Mouse (Mus musculus) heart, embryonic 15.5 days (tissue): ENCODE measurements around the gene Exoc4. TPM values are rescaled to one million over a fixed set of nuclear protein-coding genes. Genes with fewer than 3 reads are reported as not detected.

Experiments
- ATAC-seq: fragments of 200-750 bp; cut with Nextera tagmentation; replicated peaks from 2 replicates; pipeline ENCODE4 v1.8.0; 2017; ENCODE audit warnings: low read depth, moderate TSS enrichment; ENCODE audit not compliant: insufficient number of reproducible peaks, insufficient read depth, low FRiP score
- H3K27ac ChIP-seq: fragments of 300-500 bp; sonication (generic); 2 replicates; pipeline ENCODE4 v1.5.1; 2015; ENCODE audit warnings: mild to moderate bottlenecking, inconsistent platforms
- H3K27me3 ChIP-seq: fragments of 300-500 bp; sonication (generic); 2 replicates; pipeline ENCODE4 v1.6.1; 2015; ENCODE audit warnings: inconsistent platforms
- H3K36me3 ChIP-seq: fragments of 300-500 bp; sonication (generic); 2 replicates; pipeline ENCODE4 v1.6.1; 2015; ENCODE audit warnings: mild to moderate bottlenecking, inconsistent platforms
- H3K4me1 ChIP-seq: fragments of 300-500 bp; sonication (generic); replicated peaks from 2 replicates; pipeline ENCODE4 v1.6.1; 2015; ENCODE audit warnings: inconsistent platforms
- H3K4me2 ChIP-seq: fragments of 300-500 bp; sonication (generic); 2 replicates; pipeline ENCODE4 v1.6.1; 2015; ENCODE audit warnings: inconsistent platforms, mild to moderate bottlenecking, moderate library complexity
- H3K4me3 ChIP-seq: fragments of 300-500 bp; sonication (generic); 2 replicates; pipeline ENCODE4 v1.5.1; 2015; ENCODE audit warnings: mild to moderate bottlenecking, inconsistent platforms
- H3K9ac ChIP-seq: fragments of 300-500 bp; sonication (generic); 2 replicates; pipeline ENCODE4 v1.6.1; 2015; ENCODE audit warnings: mild to moderate bottlenecking, inconsistent platforms
- H3K9me3 ChIP-seq: fragments of 300-500 bp; sonication (generic); replicated peaks from 2 replicates; pipeline ENCODE4 v1.6.1; 2016; ENCODE audit warnings: inconsistent platforms
- WGBS: fragments of 180-500 bp; shearing (Covaris S2); methylation state at CpG from one replicate; pipeline ENCODE4 v1.1.7; 2015; ENCODE audit warnings: mixed read lengths; 5-methylcytosine and 5-hydroxymethylcytosine counted together
- polyA plus RNA-seq: library from polyadenylated mRNA; unstranded; fragments of >200 nt; fragmentation: Nextera tagmentation; extraction: Ambion mirVana; gene quantifications from 2 replicates; pipeline ENCODE4 v1.2.1, GENCODE M21; 2015

Exoc4 gene
- polyA plus RNA-seq, 1 experiment from 2014 or later: 26.5 TPM

DNA sequence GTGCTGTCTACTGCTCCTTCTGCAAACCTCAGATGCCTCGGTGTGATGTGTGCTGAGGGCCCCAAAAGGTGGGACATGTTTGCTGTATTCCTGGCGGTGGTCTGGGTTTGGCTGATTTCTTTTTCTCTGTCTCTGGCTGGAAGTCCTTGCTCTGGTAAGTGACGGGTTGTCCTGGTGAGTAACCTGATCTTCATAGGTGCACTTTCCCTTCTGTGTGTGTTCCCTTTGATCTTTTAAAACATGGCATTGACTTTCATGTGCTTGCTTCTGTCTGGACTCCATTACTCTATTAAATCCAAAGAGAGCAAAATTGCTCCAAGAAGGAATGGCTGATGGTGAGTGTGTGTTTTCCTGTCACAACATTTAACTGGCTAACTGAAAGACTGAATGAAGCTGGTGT lies 12.7 kb downstream of the Exoc4 start:
- Histone ChIP-seq H3K36me3 (peaks cover 6% of the 10 kb centered on the region), H3K4me1 (peaks cover 18% of the 10 kb centered on the region), H3K4me3 (no peak overlapping the region), H3K27ac (no peak overlapping the region), H3K4me2 (no peak overlapping the region), H3K9ac (no peak overlapping the region), H3K27me3 (no peaks in the 10 kb centered on the region), H3K9me3 (no peaks in the 10 kb centered on the region)
- 85% methylated on average over 3 of the region's 3 CpGs for WGBS
- ATAC-seq: no peak

DNA sequence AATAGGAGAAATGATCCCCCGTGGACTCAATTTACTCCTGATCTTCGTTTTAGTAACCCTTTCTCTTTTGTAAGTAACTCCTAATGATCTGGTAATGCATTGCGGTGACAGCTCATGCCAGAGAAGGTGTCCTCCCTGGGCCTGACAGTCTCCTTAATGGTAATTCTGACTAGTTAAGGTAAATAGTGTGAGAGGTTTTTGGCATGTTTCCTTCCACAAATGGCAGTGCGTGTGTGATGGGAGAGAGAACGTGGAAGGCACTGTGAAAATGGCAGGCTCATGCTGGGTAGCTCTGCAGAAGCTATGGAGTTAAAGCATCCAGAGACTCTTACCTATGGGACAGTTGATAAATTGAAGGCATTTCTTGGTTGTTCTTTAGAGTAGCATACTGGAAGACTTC lies 15.1 kb downstream of the Exoc4 start:
- 49% methylated on average over 5 of the region's 5 CpGs for WGBS
- Histone ChIP-seq H3K4me2 (no peak overlapping the region), H3K4me1 (peaks cover 15% of the 10 kb centered on the region), H3K4me3 (no peak overlapping the region), H3K9me3 (no peaks in the 10 kb centered on the region), H3K27me3 (no peaks in the 10 kb centered on the region), H3K36me3 (peaks cover 12% of the 10 kb centered on the region), H3K27ac (no peak overlapping the region), H3K9ac (no peak overlapping the region)
- ATAC-seq: no peak

DNA sequence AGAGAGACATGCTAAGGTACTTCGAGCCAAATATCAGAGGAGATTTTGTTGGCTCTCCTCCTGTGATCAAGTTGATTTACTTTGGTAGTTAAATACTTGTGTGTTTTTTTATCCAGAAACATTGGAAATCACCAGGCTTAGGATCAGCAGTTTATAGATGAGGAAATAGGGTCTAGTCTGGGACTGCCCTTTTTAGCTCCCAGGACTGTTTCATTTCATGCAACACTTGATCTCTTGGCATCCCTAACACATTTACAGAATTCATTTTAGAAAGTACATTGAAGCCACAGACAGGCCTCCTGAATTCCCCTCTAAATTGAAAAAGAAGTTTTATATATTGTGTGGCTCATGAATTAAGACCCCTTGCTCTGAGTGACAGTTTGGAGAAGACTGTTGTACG lies 15.5 kb downstream of the Exoc4 start:
- Histone ChIP-seq H3K9ac (no peak overlapping the region), H3K27me3 (no peaks in the 10 kb centered on the region), H3K4me1 (peaks cover 15% of the 10 kb centered on the region), H3K9me3 (no peaks in the 10 kb centered on the region), H3K4me3 (no peak overlapping the region), H3K4me2 (no peak overlapping the region), H3K27ac (no peak overlapping the region), H3K36me3 (peaks cover 13% of the 10 kb centered on the region)
- no peak for ATAC-seq
- 74% methylated on average over 2 of the region's 2 CpGs for WGBS

DNA sequence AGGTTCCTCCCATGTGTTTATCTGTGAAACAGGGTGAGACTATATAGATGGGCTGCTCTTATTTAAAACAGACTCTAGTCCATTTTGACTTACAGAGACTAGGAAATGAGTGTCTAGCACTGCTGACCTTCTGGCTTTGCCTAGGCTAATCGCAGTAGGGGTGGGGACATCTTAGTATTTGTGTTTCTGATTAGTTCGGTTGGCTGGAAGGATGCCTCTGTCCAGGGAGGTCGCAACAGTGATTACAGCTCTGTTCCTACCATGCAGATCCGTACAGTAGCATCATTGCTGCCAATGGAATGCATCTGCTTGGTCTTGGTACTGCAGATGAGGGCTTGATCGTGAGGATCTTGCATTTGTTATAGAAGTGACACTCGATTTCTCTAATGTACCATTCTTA lies 18.7 kb downstream of the Exoc4 start:
- peaks cover 17% of the 10 kb centered on the region for H3K36me3 ChIP-seq
- H3K27ac ChIP-seq: no peak overlapping the region
- peaks cover 15% of the 10 kb centered on the region for H3K4me1 ChIP-seq
- H3K9ac ChIP-seq: no peak overlapping the region
- no peaks in the 10 kb centered on the region for H3K9me3 ChIP-seq
- H3K27me3 ChIP-seq: no peaks in the 10 kb centered on the region
- 69% methylated on average over 6 of the region's 6 CpGs for WGBS
- no peak overlapping the region for H3K4me2 ChIP-seq
- ATAC-seq: no peak
- H3K4me3 ChIP-seq: no peak overlapping the region

DNA sequence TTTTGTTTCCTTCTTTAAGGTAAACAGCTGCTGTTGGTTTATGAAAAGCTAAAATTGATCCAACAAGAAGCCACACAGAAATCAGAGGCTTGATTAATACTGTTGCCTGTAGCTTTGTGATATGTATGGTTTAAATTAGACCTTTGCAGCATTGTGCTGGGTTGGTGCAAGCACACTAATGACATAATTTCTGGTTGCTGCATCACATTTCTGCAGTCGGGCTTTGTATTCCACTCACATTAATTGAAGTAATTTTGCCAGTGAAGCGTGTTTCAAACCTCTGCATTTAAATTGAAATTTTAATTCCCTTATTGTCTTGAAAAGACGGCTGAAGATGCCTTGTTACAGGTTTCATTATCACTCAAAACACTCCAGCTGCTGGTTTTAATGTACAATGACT lies 34.6 kb downstream of the Exoc4 start:
- ATAC-seq: no peak
- WGBS: 83% methylated on average over 3 of the region's 3 CpGs
- Histone ChIP-seq H3K9me3 (no peaks in the 10 kb centered on the region), H3K9ac (no peak overlapping the region), H3K4me1 (no peaks in the 10 kb centered on the region), H3K27ac (no peak overlapping the region), H3K27me3 (no peaks in the 10 kb centered on the region), H3K4me2 (no peak overlapping the region), H3K4me3 (no peak overlapping the region), H3K36me3 (no peaks in the 10 kb centered on the region)

DNA sequence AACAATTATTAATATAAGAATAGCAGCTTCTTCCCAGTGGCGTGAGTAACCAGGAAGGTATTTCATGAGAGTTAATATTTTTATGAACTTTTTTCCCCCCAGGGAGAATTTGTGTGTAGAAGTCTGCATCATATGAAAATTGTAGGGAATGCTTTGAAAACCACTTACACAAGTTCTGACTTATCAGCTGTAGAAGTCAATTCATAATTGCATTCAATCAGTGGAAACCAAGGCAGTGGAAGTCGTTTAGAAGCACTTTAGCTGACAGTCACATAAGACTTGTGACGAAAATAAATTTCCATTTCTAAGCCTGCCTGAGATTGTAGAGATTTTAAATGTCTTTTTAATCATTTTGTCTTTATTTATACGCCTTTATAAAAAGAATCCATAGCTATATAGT lies 35.1 kb downstream of the Exoc4 start:
- H3K36me3 ChIP-seq: no peaks in the 10 kb centered on the region
- H3K4me1 ChIP-seq: no peaks in the 10 kb centered on the region
- ATAC-seq: no peak
- no peaks in the 10 kb centered on the region for H3K27me3 ChIP-seq
- 75% methylated on average over 4 of the region's 4 CpGs for WGBS
- no peak overlapping the region for H3K27ac ChIP-seq
- H3K4me3 ChIP-seq: no peak overlapping the region
- no peak overlapping the region for H3K4me2 ChIP-seq
- no peak overlapping the region for H3K9ac ChIP-seq
- H3K9me3 ChIP-seq: no peaks in the 10 kb centered on the region

DNA sequence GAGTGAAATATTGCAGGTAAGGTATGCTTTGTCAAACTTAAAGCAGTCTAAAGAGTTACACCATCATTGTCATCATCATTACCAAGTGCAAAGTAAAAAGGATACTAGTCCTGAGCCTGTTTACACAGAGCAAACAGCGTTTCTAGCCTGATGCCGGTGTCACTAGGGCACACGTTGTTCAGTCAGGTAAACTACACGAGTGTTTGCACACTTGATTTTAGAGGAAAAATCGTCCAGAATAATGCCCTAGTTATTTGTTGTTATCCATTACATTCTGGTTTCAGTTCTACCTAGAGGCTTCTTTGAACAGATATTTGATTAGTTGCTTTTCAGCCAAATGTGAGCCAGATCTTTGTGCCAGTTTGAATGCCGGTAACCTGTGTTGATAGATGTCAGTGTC lies 37.5 kb downstream of the Exoc4 start:
- H3K4me3 ChIP-seq: no peak overlapping the region
- 82% methylated on average over 6 of the region's 6 CpGs for WGBS
- no peak overlapping the region for H3K9ac ChIP-seq
- H3K4me2 ChIP-seq: no peak overlapping the region
- H3K27ac ChIP-seq: no peak overlapping the region
- no peak for ATAC-seq
- no peaks in the 10 kb centered on the region for H3K27me3 ChIP-seq
- H3K4me1 ChIP-seq: no peaks in the 10 kb centered on the region
- no peaks in the 10 kb centered on the region for H3K9me3 ChIP-seq
- no peaks in the 10 kb centered on the region for H3K36me3 ChIP-seq

DNA sequence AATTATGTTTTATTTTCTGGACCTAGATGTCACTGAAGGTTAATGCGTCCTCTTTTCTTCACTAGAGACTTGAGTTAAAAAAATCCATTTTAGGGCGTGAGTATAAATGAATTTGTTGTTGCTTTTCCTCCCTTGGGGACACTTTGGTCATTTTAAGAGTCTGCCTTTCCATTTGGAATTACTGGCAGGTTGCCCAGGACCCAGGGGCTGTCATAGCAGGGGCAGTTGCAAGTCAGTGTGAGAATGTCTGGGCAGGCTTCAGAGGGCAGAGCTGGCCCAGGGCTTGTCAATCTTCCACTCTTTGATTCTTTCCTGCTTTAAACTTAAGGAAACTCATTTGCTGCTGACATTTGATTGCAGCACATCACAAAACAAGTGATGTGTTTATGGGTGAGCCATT lies 45.7 kb downstream of the Exoc4 start:
- no peaks in the 10 kb centered on the region for H3K27me3 ChIP-seq
- no peak overlapping the region for H3K9ac ChIP-seq
- WGBS: 52% methylated on average over 2 of the region's 2 CpGs
- peaks cover 5% of the 10 kb centered on the region for H3K4me1 ChIP-seq
- no peak overlapping the region; the same call in 1 of the 2 replicates for H3K27ac ChIP-seq
- H3K4me2 ChIP-seq: no peak overlapping the region
- H3K9me3 ChIP-seq: no peaks in the 10 kb centered on the region
- ATAC-seq: no peak
- H3K4me3 ChIP-seq: no peak overlapping the region
- H3K36me3 ChIP-seq: no peaks in the 10 kb centered on the region; the same call in 1 of the 2 replicates

DNA sequence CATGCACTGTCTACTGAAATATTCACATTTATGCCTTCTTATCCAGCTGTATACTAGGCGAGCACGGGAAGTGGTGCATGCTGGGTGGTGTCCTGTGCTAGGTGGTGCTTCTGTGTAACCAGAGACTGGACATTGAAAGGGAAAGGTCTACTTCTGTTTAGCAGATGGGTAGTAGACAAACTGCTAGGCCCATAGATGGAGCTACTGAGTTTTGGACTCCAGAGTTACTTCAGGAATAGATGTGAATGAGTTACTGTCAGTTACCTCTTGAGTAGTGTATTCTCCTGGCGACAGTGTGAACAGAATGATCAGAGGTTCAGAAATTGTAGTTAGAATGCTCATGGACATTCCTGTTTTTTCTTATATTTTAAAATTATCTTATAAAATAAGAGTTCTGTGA lies 48.7 kb downstream of the Exoc4 start:
- WGBS: 76% methylated on average over 3 of the region's 3 CpGs
- H3K9ac ChIP-seq: no peak overlapping the region

DNA sequence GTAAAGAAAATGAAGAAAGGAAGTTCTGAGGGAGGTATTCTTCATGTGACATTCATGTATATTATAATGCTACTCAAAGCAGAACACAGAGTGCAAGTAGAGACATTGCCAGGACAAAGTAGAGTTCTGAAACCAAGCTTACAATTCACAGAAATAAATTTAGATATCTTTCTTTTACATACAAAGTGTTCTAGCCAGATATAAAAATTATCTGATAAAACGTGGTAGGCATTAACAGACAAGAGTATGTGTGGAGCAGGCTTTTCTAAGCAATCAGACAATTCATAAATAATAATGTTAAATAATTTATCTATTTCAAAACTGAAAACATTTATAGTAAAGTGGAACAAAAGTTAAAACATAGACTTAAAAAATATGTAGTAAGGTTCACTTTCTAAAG lies 49.9 kb downstream of the Exoc4 start:
- no peak overlapping the region for H3K4me2 ChIP-seq
- 51% methylated on average over 1 of the region's 1 CpGs for WGBS

More for the DNA sequence above, 48.7 kb downstream of the Exoc4 start:
- Histone ChIP-seq H3K4me3 (no peak overlapping the region), H3K36me3 (no peaks in the 10 kb centered on the region; the same call in 1 of the 2 replicates), H3K4me1 (peaks cover 5% of the 10 kb centered on the region), H3K9me3 (no peaks in the 10 kb centered on the region), H3K27ac (no peak overlapping the region), H3K4me2 (no peak overlapping the region), H3K27me3 (no peaks in the 10 kb centered on the region)
- ATAC-seq: no peak

DNA sequence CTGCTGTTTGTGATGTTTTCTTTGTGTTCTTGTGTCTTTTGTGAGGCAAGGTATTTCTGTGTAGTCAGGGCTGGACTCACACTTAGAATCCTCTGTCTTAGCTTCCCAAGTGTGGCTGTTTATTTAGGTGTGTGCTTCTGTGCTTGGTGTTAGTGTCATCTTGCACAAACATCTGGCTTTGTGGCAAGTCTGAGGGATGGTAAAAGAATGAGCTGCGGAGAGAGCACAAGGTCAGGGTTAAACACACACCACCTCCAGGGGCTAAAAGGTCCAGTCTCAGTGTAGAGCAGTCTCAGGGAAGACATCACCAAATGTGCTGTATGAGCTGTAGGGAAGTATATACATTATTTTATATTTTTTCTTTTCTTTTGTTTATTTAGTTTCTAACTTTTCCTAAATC lies 57.1 kb downstream of the Exoc4 start:
- H3K4me3 ChIP-seq: no peak overlapping the region
- H3K27me3 ChIP-seq: no peaks in the 10 kb centered on the region
- 86% methylated on average over 1 of the region's 1 CpGs for WGBS
- ATAC-seq: no peak
- no peak overlapping the region for H3K27ac ChIP-seq
- H3K9ac ChIP-seq: no peak overlapping the region
- no peaks in the 10 kb centered on the region for H3K9me3 ChIP-seq
- peaks cover 3% of the 10 kb centered on the region for H3K4me1 ChIP-seq
- H3K4me2 ChIP-seq: no peak overlapping the region
- peaks cover 13% of the 10 kb centered on the region for H3K36me3 ChIP-seq

More for the DNA sequence above, 49.9 kb downstream of the Exoc4 start:
- no peak overlapping the region for H3K4me3 ChIP-seq
- H3K36me3 ChIP-seq: no peaks in the 10 kb centered on the region; the same call in 1 of the 2 replicates
- H3K4me1 ChIP-seq: peaks cover 8% of the 10 kb centered on the region
- H3K27me3 ChIP-seq: no peaks in the 10 kb centered on the region
- no peaks in the 10 kb centered on the region for H3K9me3 ChIP-seq
- ATAC-seq: no peak
- H3K27ac ChIP-seq: no peak overlapping the region
- H3K9ac ChIP-seq: no peak overlapping the region

DNA sequence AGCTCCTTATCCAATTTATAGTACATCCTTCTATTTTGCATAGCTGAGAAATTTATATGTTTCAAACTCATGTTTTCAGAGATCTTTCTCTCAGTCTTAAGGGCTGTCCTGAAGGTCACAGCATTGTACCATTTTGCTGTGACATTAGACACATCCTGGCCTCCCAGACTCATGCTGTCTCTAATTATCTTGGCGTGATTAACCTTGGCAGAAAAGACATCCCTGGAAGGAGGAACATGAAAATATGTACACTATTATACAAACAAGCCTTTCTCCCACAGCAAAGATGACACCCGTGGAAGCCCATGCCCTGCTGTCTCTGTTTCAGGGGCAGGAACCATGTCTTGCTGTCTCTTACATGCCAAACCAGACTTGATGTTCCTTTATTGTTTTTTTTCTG lies 59.8 kb downstream of the Exoc4 start:
- Histone ChIP-seq H3K27ac (no peak overlapping the region), H3K4me2 (no peak overlapping the region), H3K9me3 (no peaks in the 10 kb centered on the region), H3K36me3 (peaks cover 13% of the 10 kb centered on the region), H3K4me3 (no peak overlapping the region), H3K4me1 (no peaks in the 10 kb centered on the region), H3K9ac (no peak overlapping the region), H3K27me3 (no peaks in the 10 kb centered on the region)
- no peak for ATAC-seq
- WGBS: 85% methylated on average over 2 of the region's 2 CpGs
